Mouse (Mus musculus): ENCODE measurements around the gene Tssc4.

The Tssc4 gene

GRCm38 (mm10) chr7:143114773-143115172 is 45.7 kb downstream of the Tssc4 start:
- DNase-seq, result no peak

GRCm38 (mm10) chr7:143116521-143116920 is 47.5 kb downstream of the Tssc4 start:
- no peak for DNase-seq

GRCm38 (mm10) chr7:143119407-143119806 is 50.4 kb downstream of the Tssc4 start:
- DNase-seq, result peak; percentile 59 to 78

- no peak for DNase-seq
Observed at GRCm38 (mm10) chr7:143119826-143120225, 50.8 kb downstream of the Tssc4 start.

Measured in lung, adult 18-20 months (tissue).